Mouse (Mus musculus) lung, postnatal 10 days (tissue): ENCODE results near the gene Cyp2w1.
"Not testable (repeated sequence)": the region's sequence is repeated elsewhere in the genome, so short reads cannot be mapped to it uniquely, and the experiment has no call there.

ENCODE experiments used
- DNase-seq: peaks from one replicate; pipeline ENCODE4 v3.0.0; 2021

The Cyp2w1 gene

DNA sequence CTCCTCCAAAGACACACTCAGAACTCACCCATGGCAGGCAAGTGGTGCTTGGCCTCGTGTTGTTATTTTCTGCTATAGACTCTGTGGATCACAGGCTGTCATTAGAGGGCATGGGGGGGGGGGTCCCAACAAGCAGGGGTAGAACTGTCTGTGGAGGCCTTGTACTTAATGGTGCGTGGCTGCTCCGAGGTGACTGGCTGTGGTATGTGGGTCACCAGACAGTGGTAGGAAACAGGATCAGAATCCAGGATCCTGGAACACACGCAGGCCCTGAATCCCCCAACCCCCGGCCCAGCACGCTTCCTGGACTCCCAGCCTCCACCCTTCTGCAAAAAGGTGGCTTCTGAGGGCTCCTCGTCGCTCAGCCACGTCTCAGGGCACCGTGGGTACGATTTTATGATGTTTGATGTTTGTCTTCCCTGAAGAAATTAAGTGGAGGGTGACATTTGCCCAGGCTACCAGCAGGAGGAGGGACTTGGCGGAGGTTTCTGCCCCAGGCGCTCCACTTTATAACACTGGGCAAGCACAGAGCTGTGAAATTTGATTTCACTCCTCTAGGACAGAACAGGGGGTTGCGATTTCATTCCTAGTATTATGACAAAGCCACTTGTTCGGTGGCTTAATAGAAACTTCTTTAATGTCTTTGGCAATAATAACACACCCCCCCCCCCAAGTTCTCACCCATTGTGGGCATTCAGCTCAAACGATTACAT, 19.0 kb upstream of the Cyp2w1 start:
- no peak for DNase-seq

DNA sequence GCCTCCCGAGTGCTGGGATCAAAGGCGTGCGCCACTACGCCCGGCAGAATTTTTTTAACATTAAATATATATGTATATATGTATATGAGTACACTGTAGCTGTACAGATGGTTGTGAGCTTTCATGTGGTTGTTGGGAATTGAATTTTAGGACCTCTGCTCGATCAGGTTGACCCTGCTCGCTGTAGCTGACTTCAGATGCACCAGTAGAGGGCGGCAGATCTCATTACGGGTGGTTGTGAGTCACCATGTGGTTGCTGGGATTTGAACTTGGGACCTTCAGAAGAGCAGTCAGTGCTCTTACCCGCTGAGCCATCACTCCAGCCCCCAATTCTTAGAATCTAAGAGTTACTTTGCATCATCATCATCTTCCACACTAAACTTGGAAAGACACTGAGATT, 18.0 kb upstream of the Cyp2w1 start:
- DNase-seq, result not testable (repeated sequence)

DNA sequence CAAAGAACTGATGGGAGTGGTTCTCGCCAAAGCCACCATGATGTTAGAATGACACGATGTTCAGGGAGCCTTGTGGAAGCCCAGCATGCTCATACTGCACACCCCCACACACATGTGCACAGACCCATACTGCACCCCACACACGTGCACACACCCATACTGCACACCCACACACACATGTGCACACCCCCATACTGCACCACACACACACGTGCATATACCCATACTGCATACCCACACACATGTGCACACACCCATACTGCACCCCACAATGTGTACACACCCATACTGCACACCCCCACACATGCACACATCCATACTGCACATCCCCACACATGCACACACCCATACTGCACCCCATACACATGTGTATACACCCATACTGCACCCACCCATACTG, 16.8 kb upstream of the Cyp2w1 start:
- no peak for DNase-seq

DNA sequence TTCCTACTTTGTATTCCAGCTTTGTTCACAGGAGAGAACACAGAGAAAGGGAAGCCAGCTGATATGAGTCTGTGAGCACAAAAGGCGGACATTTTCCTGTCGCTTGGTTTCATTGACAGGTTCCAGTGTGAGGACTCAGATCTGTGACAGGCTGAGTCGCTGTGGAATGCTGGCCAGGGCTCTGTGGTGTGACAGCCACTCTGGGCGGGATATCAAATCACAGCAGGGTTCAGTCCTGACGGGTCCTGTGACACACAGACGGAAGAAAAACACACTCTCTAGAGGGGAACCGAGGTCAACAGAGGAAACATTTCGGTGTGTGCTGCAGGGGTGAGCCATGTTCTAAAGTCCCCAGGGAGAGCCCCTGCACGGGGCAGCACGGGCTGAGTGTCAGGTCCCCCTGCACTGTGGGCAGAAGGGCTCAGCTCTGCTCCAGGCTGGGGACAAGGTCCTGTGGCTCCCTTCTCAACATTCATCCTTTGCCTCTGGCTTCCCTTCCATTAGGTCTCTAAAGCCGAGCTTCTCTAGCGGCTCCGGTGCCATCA, 14.5 kb upstream of the Cyp2w1 start:
- DNase-seq, result no peak

- peak; percentile 44 for DNase-seq
Measured at GRCm38 (mm10) chr5:139338403-139338802, 14.0 kb upstream of the Cyp2w1 start.

GRCm38 (mm10) chr5:139338891-139339290, 13.5 kb upstream of the Cyp2w1 start:
- DNase-seq, result no peak

DNA sequence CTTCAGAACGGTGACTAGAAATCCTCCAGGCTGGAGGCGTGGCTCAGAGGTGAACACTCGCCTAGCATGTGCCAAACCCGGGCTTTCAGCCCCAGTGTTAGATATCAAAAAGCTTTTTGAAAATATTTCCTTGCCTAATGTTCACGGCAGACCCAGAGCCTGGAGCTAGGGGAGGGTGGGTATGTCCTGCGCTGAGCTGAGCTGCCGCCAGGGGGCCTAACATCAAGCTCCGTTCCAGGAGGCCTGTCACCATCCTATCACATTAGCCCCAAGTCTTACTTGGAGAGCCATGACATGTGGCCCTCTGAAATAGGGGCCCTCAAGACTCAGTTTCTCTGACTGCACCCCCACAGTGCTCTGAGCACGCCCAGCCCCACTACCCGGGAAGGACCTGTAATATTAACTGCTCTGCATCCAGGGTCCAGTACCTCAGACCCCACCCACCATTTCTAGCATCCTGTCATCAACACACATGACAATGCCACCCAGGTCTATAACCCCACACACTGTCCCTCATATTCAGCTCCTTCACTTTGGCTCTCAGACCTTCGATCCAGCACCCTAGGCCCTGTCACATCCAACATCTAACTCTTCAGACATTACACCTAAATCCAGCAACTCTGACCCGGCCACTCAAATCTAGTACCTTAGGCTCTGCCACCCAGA, 8.3 kb upstream of the Cyp2w1 start:
- DNase-seq, result peak; percentile 90

GRCm38 (mm10) chr5:139344687-139345363, 7.6 kb upstream of the Cyp2w1 start:
- DNase-seq, result peak; percentile 97

GRCm38 (mm10) chr5:139345364-139345714, 7.1 kb upstream of the Cyp2w1 start:
- no peak for DNase-seq

GRCm38 (mm10) chr5:139347225-139347624, 5.2 kb upstream of the Cyp2w1 start:
- no peak for DNase-seq

GRCm38 (mm10) chr5:139349713-139350112, 2.7 kb upstream of the Cyp2w1 start:
- DNase-seq, result no peak

DNA sequence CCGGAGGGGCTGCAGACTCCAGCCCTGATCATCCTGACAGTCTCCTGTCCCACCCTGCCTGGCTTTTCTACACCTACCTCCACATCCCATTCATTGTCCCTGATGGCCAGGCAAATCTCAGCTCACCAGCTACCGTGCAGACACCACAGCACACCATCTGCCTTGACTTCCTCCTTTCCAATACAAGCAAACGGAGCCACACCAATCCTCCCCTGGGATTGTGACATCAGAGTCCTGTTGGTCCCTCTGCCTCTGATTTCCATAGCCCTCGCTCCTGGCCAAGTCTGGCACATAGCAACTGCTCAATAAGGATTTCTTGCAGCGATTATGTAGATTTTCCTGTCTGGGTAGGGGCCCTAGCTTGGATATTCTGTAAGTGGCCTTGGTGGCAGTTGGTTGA, 1.3 kb upstream of the Cyp2w1 start, which contains the start of gene Cox19:
TSS of gene Cox19 (minus strand) at position 285 of the 400 bp plus-strand sequence.
- no peak for DNase-seq

- no peak for DNase-seq
Measured at GRCm38 (mm10) chr5:139351628-139352027, 789 bp upstream of the Cyp2w1 start.

- peak; percentile 55 for DNase-seq
Measured at GRCm38 (mm10) chr5:139353496-139353895, 1.1 kb downstream of the Cyp2w1 start.

DNA sequence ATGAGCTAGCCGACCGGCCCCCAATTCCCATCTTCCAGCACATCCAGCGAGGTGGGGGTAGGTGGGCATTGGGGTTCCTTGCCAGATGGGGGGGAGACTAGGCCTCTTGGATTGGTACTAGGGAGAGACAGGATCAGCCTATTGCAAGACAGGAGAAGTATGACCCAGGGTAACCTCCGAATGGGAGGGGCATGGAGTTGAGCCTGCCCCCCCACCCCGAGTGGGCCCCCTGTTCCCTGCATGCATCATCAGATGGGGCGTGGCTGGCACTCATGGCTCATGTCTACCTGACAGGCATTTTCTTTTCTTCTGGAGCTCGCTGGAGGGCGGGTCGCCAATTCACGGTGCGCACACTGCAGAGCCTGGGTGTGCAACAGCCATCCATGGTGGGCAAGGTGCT, 1.5 kb downstream of the Cyp2w1 start:
- DNase-seq, result no peak

DNA sequence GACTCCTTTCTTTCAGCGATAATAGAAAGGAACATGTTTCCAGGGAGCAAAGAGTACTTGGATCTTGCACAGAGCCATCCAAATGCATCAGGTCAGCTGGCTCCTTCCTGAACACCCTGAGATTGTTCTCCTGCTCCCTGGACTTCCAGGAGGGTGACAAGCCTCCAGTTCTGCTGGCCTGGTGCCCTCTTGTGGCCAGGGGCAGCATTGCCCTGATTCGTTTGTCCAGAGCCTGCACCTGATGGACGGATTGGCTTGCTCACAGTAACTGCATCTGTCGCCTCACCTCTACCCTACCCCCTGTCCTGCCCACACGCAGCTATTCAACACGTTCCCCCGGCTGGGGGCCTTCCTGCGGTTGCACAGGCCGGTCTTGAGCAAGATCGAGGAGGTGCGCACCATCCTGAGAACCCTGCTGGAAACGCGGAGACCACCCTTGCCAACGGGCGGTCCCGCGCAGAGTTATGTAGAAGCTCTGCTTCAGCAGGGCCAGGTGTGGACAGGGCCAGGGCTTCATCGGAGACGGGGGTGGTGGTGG, 2.9 kb downstream of the Cyp2w1 start:
- DNase-seq, result peak; percentile 89

DNA sequence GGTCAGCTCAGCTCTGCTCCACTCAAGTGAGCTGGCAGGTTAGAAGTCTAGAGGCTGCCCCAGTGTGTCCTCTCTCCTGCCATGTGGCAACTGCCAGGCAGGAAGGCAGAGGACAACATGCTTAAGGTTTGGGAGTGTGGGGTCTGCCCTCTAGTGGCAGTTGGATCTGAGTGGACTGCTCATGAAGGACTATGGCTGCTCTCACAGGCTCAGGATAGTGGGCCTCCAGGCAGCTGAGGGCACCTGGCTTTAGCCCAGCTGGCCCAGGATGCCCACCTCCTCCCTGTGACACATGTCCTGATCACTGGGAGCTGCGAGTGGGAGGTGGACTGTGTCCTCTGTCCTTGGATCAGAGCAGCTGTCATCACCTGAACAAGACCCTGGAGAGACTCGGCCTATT, 6.2 kb downstream of the Cyp2w1 start:
- DNase-seq, result peak; percentile 68

- DNase-seq, result no peak
Measured at GRCm38 (mm10) chr5:139359244-139359643, 6.8 kb downstream of the Cyp2w1 start.

DNA sequence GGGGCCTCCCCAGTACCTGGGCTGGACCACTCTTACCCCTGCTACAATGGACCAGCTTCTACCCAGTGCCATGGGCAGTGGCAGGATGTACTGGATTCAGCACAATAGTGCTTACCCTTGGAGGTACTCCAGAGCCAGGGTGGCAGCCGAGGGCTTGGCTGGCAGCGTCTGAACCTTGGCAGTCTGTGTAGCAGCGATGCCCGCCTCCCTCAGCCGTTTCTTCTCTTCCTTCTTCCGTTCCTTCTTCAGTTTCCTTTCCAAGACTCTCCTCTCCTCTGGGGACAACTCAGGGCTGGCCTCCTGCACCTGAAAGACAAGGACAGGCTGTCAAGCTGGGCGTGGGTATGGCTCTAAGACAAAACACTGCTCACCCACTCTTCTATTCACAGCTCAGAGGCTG, 11.4 kb downstream of the Cyp2w1 start:
- DNase-seq, result peak; percentile 50

DNA sequence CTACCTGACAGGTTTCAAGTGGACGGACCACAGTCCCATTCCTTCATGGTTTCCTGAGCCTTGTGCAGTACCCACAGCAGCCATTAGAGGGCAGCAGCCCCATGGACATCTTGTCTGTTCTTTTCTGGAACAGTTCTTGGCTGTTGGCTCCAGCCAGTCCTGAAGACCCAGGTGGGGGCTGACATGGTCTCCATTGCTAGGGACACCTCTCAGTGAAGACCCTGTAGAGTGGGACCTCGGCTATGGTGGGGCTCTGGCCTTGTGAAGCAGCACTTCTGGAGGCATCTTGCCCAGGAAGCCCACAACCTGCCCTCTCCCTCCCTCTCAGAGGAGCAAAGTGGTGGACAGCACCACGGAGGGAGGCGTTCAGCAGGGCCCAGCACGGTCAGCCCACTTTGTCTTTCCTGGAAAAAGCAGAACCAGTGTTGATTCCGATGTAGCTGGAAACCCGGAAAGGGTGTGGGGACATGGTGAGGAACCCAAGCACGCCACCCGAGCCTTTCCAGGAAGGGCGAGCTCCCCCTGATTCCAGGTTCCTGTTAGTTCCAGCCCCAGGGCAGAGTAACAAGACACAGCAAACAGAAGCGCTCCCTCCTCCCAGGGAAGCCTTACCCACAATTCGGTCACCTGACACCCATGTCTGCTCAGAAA, 12.0 kb downstream of the Cyp2w1 start:
- peak; percentile 95 for DNase-seq

DNA sequence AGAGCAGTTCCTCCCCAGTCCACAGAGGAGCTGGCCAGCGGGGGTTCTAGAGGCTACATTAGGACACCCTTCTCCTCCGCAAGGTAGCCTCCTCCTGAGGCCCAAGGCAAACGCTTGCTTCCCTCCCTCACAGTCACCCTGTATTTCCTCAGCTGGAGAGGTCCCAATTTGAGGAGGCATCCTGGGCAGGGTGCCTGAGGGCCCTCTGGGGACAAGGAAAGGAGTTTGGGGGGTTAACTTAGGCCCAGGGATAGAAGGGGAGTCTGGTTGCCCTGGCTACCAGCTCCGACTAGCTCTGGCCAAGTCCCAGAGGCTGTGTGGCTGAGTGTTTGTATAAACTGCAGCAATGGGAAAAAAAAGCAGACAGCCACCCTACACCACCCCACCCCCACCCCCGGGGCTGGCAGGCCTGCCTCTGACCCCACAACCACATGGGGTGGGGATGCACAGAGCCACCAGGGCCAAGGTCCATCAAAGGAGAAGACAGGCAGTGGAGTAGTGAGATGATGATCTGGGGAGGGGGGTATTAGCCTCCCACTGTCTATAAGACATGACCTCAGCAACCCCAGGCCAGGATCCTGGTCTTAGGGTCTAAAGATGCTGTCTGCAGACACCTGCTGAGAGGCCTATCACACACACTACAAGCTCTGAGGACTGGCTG, 12.6 kb downstream of the Cyp2w1 start:
- DNase-seq, result peak; percentile 89

GRCm38 (mm10) chr5:139365827-139366226, 13.4 kb downstream of the Cyp2w1 start:
- DNase-seq, result no peak
